Comparison of ENCODE assay signal across 14 mouse cellular contexts in genomic region chr19:3955033-3955432, GRCm38 (mm10). TPM values are rescaled to one million over a fixed set of nuclear protein-coding genes. Genes with fewer than 3 reads are reported as not detected.
"Had no signal": no experiment of that assay in that cellular context is flagged by ENCODE, and none has a peak within 500 bp of the region (broad histone marks: within the 10 kb centered on the region; RNA-seq: fewer than 3 reads in every experiment).

No protein-coding gene starts in this region.

- H3K27ac ChIP-seq: layer of hippocampus, adult 2 months; limb, embryonic 12.5 days; liver, embryonic 12.5 days; midbrain, embryonic 10.5 days; neural tube, embryonic 13.5 days had no signal

- H3K36me3 ChIP-seq: limb, embryonic 12.5 days; liver, embryonic 12.5 days; midbrain, embryonic 10.5 days; neural tube, embryonic 13.5 days had no signal

- ATAC-seq: inflammation-experienced regulatory T-cells, adult 6 months; liver, embryonic 12.5 days; midbrain, embryonic 16.5 days had no signal

- H3K9me3 ChIP-seq: limb, embryonic 12.5 days; liver, embryonic 12.5 days; midbrain, embryonic 10.5 days; neural tube, embryonic 13.5 days had no signal

- DNase-seq: kidney, adult 18-20 months; kidney, postnatal 4 days; right cerebral cortex, postnatal 14 days; thymus, postnatal 4 days had no signal

- H3K4me2 ChIP-seq: limb, embryonic 12.5 days; liver, embryonic 12.5 days; neural tube, embryonic 13.5 days had no signal

- H3K9ac ChIP-seq: limb, embryonic 12.5 days; liver, embryonic 12.5 days; neural tube, embryonic 13.5 days had no signal

- H3K4me1 ChIP-seq: limb, embryonic 12.5 days; liver, embryonic 12.5 days; midbrain, embryonic 10.5 days; neural tube, embryonic 13.5 days had no signal

- H3K27me3 ChIP-seq: limb, embryonic 12.5 days; neural tube, embryonic 13.5 days had no signal

- H3K4me3 ChIP-seq: layer of hippocampus, adult 2 months; limb, embryonic 12.5 days; liver, embryonic 12.5 days; midbrain, embryonic 10.5 days; neural tube, embryonic 13.5 days had no signal

RNA-seq across cellular contexts. Expression of gene Aldh3b3, which starts 3.4 kb away (rescaled TPM):
- total RNA-seq: layer of hippocampus, adult 2 months; layer of hippocampus, postnatal 10 days had no signal
- polyA plus RNA-seq: inflammation-experienced regulatory T-cells, adult 6 months; kidney, embryonic 16.5 days; limb, embryonic 12.5 days; liver, embryonic 12.5 days; midbrain, embryonic 10.5 days; midbrain, embryonic 16.5 days; neural tube, embryonic 13.5 days; small intestine, adult 2 months had no signal

RNA-seq across cellular contexts. Expression of gene Aldh3b2, which starts 17.1 kb away (rescaled TPM):
- polyA plus RNA-seq: inflammation-experienced regulatory T-cells, adult 6 months had no signal
